Mouse (Mus musculus) kidney, embryonic 15.5 days (tissue): ENCODE measurements around the gene Bace1. TPM values are rescaled to one million over a fixed set of nuclear protein-coding genes. Genes with fewer than 3 reads are reported as not detected.
"Not testable (repeated sequence)": the region's sequence is repeated elsewhere in the genome, so short reads cannot be mapped to it uniquely, and the experiment has no call there.

Experiments
- ATAC-seq: fragments of 200-750 bp; cut with Nextera tagmentation; replicated peaks from 2 replicates; pipeline ENCODE4 v1.8.0; 2017; ENCODE audit warnings: moderate TSS enrichment; ENCODE audit not compliant: low FRiP score
- H3K27ac ChIP-seq: fragments of 300-500 bp; sonication (generic); 2 replicates; pipeline ENCODE4 v1.5.1; 2015; ENCODE audit warnings: mild to moderate bottlenecking, inconsistent platforms
- H3K27me3 ChIP-seq: fragments of 300-500 bp; sonication (generic); 2 replicates; pipeline ENCODE4 v1.6.1; 2015; ENCODE audit warnings: inconsistent platforms
- H3K36me3 ChIP-seq: fragments of 300-500 bp; sonication (generic); 2 replicates; pipeline ENCODE4 v1.6.1; 2015; ENCODE audit warnings: inconsistent platforms
- H3K4me1 ChIP-seq: fragments of 300-500 bp; sonication (generic); 2 replicates; pipeline ENCODE4 v1.6.1; 2015; ENCODE audit warnings: inconsistent platforms
- H3K4me2 ChIP-seq: fragments of 300-500 bp; sonication (generic); 2 replicates; pipeline ENCODE4 v1.6.1; 2015; ENCODE audit warnings: moderate library complexity, mild to moderate bottlenecking, inconsistent platforms
- H3K4me3 ChIP-seq: fragments of 300-500 bp; sonication (generic); replicated peaks from 2 replicates; pipeline ENCODE4 v1.5.1; 2015; ENCODE audit warnings: mild to moderate bottlenecking, inconsistent platforms
- H3K9ac ChIP-seq: fragments of 300-500 bp; sonication (generic); 2 replicates; pipeline ENCODE4 v1.6.1; 2015; ENCODE audit warnings: mild to moderate bottlenecking, inconsistent platforms
- H3K9me3 ChIP-seq: fragments of 300-500 bp; sonication (generic); replicated peaks from 2 replicates; pipeline ENCODE4 v1.6.1; 2016; ENCODE audit warnings: inconsistent platforms
- WGBS: fragments of 180-500 bp; shearing (Covaris S2); methylation state at CpG from one replicate; pipeline ENCODE4 v1.1.7; 2015; ENCODE audit warnings: mixed read lengths; 5-methylcytosine and 5-hydroxymethylcytosine counted together
- polyA plus RNA-seq: library from polyadenylated mRNA; unstranded; fragments of >200 nt; fragmentation: Nextera tagmentation; extraction: Ambion mirVana; gene quantifications from 2 replicates; pipeline ENCODE4 v1.2.1, GENCODE M21; 2015

Bace1 gene
- polyA plus RNA-seq, 1 experiment from 2014 or later = 33.9 TPM

DNA sequence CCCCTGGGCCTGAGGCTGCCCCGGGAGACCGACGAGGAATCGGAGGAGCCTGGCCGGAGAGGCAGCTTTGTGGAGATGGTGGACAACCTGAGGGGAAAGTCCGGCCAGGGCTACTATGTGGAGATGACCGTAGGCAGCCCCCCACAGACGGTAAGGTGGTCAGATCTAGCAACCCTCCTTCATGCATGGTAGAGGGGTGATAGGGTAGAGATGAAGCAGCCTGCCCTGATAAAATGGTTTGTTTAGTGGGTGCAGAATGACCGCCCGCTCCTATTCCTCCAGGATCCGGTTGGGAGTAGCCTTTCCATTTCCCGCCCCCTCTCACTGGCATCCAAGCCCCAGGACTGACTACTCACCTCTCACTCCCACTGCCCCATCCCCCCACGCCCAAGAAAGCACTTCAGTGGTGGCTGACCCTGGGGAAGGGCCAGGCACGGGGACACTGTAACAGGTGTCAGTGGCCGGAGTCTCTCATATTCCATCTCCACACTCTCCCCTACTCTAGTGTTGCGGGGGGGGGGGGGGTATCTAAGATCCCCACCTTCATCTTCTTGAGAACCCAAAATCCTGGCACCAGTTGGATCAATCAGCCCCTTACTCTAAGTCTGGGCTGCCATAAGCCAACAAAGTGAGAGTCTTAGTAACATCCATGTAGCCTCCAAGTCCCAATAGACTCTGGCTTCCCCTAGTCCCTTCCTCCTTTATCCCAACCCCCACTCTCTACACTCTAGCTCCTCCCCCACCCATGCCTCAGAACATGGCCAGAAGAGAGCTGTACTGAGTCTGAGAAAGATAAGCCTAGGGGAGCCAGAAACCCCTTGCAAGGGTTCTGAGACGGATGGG is 980 bp downstream of the Bace1 start:
- H3K36me3 ChIP-seq = no peaks in the 10 kb centered on the region
- 7% methylated on average over 17 of the region's 17 CpGs for WGBS
- peak overlapping the region; percentile 87 for H3K4me3 ChIP-seq
- no peaks in the 10 kb centered on the region for H3K9me3 ChIP-seq
- ATAC-seq = peak; percentile 41
- H3K27me3 ChIP-seq = no peaks in the 10 kb centered on the region
- peak overlapping the region; percentile 74; the same call in 1 of the 2 replicates for H3K27ac ChIP-seq
- H3K4me2 ChIP-seq = peak overlapping the region; percentile 91
- H3K4me1 ChIP-seq = peaks cover 43% of the 10 kb centered on the region
- H3K9ac ChIP-seq = peak overlapping the region; percentile 79

- peaks cover 43% of the 10 kb centered on the region for H3K4me1 ChIP-seq
- H3K36me3 ChIP-seq = no peaks in the 10 kb centered on the region
- whole genome bisulfite sequencing = 51% methylated on average over 7 of the region's 7 CpGs
- H3K9ac ChIP-seq = peak overlapping the region; percentile 79; the same call in 1 of the 2 replicates
- 0 out of 2 replicates have a peak, but pooled peaks have one; percentile 9 for ATAC-seq
- H3K27ac ChIP-seq = 0 out of 2 replicates have a peak overlapping the region, but pooled peaks have one; percentile 29
- peak overlapping the region; percentile 87 for H3K4me3 ChIP-seq
- H3K27me3 ChIP-seq = no peaks in the 10 kb centered on the region
- peak overlapping the region; percentile 91 for H3K4me2 ChIP-seq
- H3K9me3 ChIP-seq = no peaks in the 10 kb centered on the region
These were observed 1.6 kb downstream of the Bace1 start for GRCm38 (mm10) chr9:45839982-45840300.

DNA sequence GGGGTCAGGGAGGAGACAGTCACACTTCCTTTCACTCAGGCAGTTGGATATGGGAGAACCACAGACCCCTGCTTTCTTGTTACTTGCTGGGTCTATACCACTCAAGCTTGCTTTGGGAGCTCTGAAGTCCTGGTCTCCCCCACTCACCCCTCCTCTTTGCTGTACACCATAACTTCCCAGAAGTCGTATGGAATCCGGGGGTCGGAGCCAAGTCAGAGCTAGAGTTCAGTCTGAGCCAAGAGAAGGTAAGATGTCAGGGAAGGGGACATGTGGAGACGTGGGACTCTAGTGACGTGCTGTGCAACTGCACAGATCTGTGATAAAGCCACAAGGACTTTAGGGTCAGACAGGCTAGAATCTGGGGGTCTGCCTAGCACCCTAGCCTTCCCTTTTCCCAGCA is 2.0 kb downstream of the Bace1 start:
- H3K4me3 ChIP-seq = peak overlapping the region; percentile 87

DNA sequence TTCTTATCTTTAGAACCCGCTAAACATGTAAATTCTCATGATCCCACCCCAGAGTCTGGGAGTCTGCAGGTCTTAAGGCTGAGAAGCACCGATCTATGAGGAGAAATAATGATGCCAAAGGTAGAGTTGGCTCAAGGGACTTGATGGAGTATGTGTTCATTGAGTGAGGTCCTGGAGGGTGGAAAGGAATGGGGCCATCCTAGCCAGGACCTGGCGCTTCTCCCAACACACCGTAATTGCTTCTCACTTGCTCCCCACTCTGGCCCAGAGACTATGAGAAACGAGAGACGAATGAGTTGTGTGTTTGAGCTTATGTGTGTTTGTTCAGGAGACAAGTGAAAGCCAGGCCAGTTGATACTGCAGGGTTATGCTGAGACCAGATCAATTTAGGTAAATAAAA is 3.1 kb downstream of the Bace1 start:
- H3K4me1 ChIP-seq = peaks cover 43% of the 10 kb centered on the region
- H3K36me3 ChIP-seq = no peaks in the 10 kb centered on the region
- peak overlapping the region; percentile 91; the same call in 1 of the 2 replicates for H3K4me2 ChIP-seq
- no peak for ATAC-seq
- H3K9ac ChIP-seq = no peak overlapping the region
- H3K4me3 ChIP-seq = no peak overlapping the region
- 78% methylated on average over 6 of the region's 6 CpGs for WGBS
- H3K27me3 ChIP-seq = no peaks in the 10 kb centered on the region
- H3K27ac ChIP-seq = no peak overlapping the region
- H3K9me3 ChIP-seq = no peaks in the 10 kb centered on the region

More for the DNA sequence above, 2.0 kb downstream of the Bace1 start:
- Histone ChIP-seq H3K9ac (peak overlapping the region; percentile 79; the same call in 1 of the 2 replicates), H3K9me3 (no peaks in the 10 kb centered on the region), H3K4me1 (peaks cover 43% of the 10 kb centered on the region), H3K4me2 (peak overlapping the region; percentile 91), H3K27ac (peak overlapping the region; percentile 29; the same call in 1 of the 2 replicates), H3K36me3 (no peaks in the 10 kb centered on the region), H3K27me3 (no peaks in the 10 kb centered on the region)
- 38% methylated on average over 5 of the region's 5 CpGs for WGBS
- 0 out of 2 replicates have a peak, but pooled peaks have one; percentile 10 for ATAC-seq

- Histone ChIP-seq H3K9ac (no peak overlapping the region), H3K27ac (no peak overlapping the region), H3K4me3 (no peak overlapping the region), H3K4me1 (peaks cover 45% of the 10 kb centered on the region), H3K36me3 (no peaks in the 10 kb centered on the region), H3K9me3 (no peaks in the 10 kb centered on the region), H3K27me3 (no peaks in the 10 kb centered on the region), H3K4me2 (no peak overlapping the region)
- ATAC-seq = no peak
- WGBS = 57% methylated on average over 5 of the region's 5 CpGs
These were observed 4.6 kb downstream of the Bace1 start for GRCm38 (mm10) chr9:45843007-45843406.

DNA sequence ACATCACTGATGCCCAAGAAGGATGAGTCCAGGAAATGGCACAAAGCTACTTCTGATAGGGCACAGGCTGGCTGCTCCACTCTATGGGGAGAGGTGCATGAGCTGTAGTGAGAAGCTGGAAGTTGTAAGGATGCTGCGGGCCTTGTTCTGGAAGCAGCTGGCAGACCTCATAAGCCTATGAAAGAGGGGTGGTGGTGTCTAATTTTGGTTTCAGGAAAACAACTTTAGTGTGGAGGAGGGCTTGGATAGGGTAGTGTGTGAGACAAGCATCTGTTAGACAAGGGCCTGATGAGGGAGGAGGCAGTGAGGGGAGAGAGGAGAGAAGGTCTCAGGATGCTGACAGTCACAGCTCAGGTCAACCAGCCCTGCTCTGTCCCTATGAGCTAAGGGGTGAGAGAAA is 5.4 kb downstream of the Bace1 start:
- Histone ChIP-seq H3K4me3 (no peak overlapping the region), H3K9ac (no peak overlapping the region), H3K27me3 (no peaks in the 10 kb centered on the region), H3K36me3 (no peaks in the 10 kb centered on the region), H3K4me1 (peaks cover 50% of the 10 kb centered on the region), H3K9me3 (no peaks in the 10 kb centered on the region), H3K27ac (no peak overlapping the region), H3K4me2 (no peak overlapping the region)
- WGBS = 51% methylated on average over 1 of the region's 1 CpGs
- ATAC-seq = no peak

DNA sequence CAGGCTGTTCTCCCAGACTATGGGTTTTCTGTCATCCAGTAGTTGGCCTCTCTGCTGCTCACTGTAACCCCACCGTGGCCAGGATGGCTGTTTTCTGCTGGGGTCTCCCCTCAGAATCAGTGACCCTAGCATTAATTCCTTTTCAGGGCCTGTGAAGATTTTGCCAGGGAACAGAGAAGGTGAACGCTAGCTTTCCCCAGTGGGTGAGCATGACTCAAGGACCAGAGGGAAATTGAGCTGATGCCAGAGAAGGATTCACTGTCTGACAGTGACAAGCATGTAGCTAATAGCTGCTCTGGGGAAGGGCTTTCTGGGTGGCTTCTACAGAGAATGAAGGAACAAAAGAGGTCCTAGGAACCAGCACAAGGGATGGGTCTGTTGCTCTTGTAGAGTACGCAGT is 7.2 kb downstream of the Bace1 start:
- Histone ChIP-seq H3K9ac (no peak overlapping the region), H3K9me3 (no peaks in the 10 kb centered on the region), H3K4me1 (peaks cover 52% of the 10 kb centered on the region), H3K4me3 (no peak overlapping the region), H3K27ac (no peak overlapping the region), H3K36me3 (no peaks in the 10 kb centered on the region), H3K4me2 (no peak overlapping the region), H3K27me3 (no peaks in the 10 kb centered on the region)
- WGBS = 85% methylated on average over 3 of the region's 3 CpGs
- no peak for ATAC-seq

- WGBS = 64% methylated on average over 2 of the region's 2 CpGs
- not testable (repeated sequence) for ATAC-seq, H3K4me3 ChIP-seq, H3K9me3 ChIP-seq, H3K27me3 ChIP-seq, H3K27ac ChIP-seq, H3K36me3 ChIP-seq, H3K4me2 ChIP-seq, H3K9ac ChIP-seq
- H3K4me1 ChIP-seq = peaks cover 52% of the 10 kb centered on the region
These were observed 7.8 kb downstream of the Bace1 start for GRCm38 (mm10) chr9:45846176-45846575.

GRCm38 (mm10) chr9:45846891-45847460 is 8.6 kb downstream of the Bace1 start:
- Histone ChIP-seq H3K9ac (no peak overlapping the region), H3K4me3 (no peak overlapping the region), H3K4me1 (peaks cover 48% of the 10 kb centered on the region), H3K27me3 (no peaks in the 10 kb centered on the region), H3K27ac (no peak overlapping the region), H3K36me3 (no peaks in the 10 kb centered on the region), H3K4me2 (no peak overlapping the region), H3K9me3 (no peaks in the 10 kb centered on the region)
- 60% methylated on average over 5 of the region's 5 CpGs for WGBS
- no peak for ATAC-seq

DNA sequence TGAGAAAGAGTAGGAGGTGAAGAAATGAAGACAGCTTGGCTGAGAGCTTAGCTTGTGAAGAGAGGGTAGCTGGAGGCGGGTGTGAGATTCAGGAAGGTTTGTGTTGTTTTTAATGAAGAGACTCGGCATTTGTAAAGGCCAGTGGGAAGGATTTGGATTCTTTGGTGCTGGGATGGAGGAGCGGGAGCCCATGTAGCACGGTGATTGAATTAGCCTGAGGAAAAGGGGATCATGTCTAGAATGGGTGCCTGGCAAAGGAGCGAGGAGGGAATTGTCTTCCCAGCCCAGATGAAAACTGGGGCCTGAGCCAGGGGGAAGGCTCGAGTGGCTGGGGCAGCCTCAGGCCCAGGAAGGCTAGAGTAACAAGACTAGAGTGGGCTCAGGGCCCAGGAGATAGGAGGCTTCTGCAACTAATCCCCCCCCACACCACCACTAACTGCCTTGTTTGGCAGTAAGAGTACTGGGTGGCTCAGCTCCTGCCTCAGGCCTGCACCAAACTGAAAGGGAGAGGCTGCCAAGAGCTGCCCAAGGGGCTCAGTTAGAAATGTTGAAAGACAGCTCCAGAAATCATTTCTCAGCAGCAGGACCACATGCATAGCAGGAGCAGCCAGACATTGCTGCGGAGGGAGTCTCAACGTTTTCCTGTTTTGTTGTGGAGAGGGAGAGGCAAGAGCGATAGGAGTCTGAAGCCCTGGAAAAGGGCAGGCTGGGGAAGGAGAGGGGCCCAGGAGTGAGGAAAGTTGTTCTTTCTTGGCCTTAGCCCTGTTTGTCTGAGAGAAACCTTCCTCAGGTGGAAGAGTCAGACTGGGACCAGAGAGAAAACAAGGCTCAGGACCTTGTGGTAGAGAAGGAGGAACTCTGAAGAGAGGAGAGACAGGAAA is 11.4 kb downstream of the Bace1 start:
- Histone ChIP-seq H3K9ac (no peak overlapping the region), H3K36me3 (peaks cover 11% of the 10 kb centered on the region), H3K27ac (peak overlapping the region; percentile 89), H3K9me3 (no peaks in the 10 kb centered on the region), H3K27me3 (no peaks in the 10 kb centered on the region), H3K4me2 (no peak overlapping the region), H3K4me3 (no peak overlapping the region), H3K4me1 (peaks cover 37% of the 10 kb centered on the region)
- peak; percentile 49; the same call in 1 of the 2 replicates for ATAC-seq
- WGBS = 60% methylated on average over 9 of the region's 9 CpGs

DNA sequence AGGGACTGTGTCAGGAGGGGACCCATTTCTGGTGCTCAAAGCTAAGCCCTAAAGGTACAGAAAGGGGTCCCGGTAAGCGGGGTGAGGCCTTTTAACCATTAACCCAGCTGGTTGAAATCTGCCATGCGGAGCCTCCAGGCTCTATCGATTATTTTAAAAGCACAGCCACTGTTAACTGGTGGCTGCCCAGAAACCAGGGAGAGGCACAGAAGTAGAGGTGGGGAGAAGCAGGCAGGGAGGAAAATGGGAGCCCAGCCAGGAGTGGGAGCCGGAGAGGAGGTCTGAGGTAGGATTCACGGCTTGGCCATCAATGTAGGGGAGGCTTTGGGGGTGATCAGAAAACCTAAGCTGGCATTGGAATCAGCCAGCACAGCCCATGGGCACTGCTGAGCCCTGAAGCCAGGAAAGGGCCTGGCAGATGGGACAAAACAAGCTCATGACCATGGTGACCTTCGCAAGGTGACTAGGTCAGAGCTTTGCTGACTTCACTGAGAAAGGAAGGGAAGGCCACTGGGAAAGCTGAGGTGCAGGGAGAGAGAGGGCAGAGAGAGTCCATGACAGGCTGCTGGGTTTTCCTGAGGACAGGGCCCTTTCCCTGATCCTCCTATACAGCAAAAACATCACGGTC is 12.3 kb downstream of the Bace1 start:
- no peaks in the 10 kb centered on the region for H3K27me3 ChIP-seq
- no peak overlapping the region for H3K4me3 ChIP-seq
- peaks cover 20% of the 10 kb centered on the region for H3K36me3 ChIP-seq
- no peaks in the 10 kb centered on the region for H3K9me3 ChIP-seq
- 0 out of 2 replicates have a peak, but pooled peaks have one; percentile 21 for ATAC-seq
- peaks cover 37% of the 10 kb centered on the region for H3K4me1 ChIP-seq
- no peak overlapping the region for H3K9ac ChIP-seq
- peak overlapping the region; percentile 89 for H3K27ac ChIP-seq
- H3K4me2 ChIP-seq = no peak overlapping the region
- WGBS = 53% methylated on average over 8 of the region's 8 CpGs
